Mouse (Mus musculus) lung, embryonic 16.5 days (tissue): ENCODE results near the gene Gm35549. TPM values are rescaled to one million over a fixed set of nuclear protein-coding genes. Genes with fewer than 3 reads are reported as not detected.
A peak's percentile ranks its signal among the peaks of the same experiment; 100 is the strongest.

ENCODE experiments used
- ATAC-seq: fragments of 200-750 bp; cut with Nextera tagmentation; 2 replicates; pipeline ENCODE4 v1.8.0; 2017; ENCODE audit warnings: low read depth, mild to moderate bottlenecking, moderate library complexity
- H3K27ac ChIP-seq: fragments of 300-500 bp; sonication (generic); 2 replicates; pipeline ENCODE4 v1.5.1; 2014; ENCODE audit warnings: mild to moderate bottlenecking, control low read depth, low read length
- H3K27me3 ChIP-seq: fragments of 300-500 bp; sonication (generic); 2 replicates; pipeline ENCODE4 v1.6.1; 2014; ENCODE audit warnings: low read depth, low read length, mixed read lengths; ENCODE audit not compliant: control insufficient read depth, insufficient read depth
- H3K36me3 ChIP-seq: fragments of 300-500 bp; sonication (generic); 2 replicates; pipeline ENCODE4 v1.6.1; 2014; ENCODE audit warnings: low read length; ENCODE audit not compliant: control insufficient read depth, insufficient read depth
- H3K4me1 ChIP-seq: fragments of 300-500 bp; sonication (generic); replicated peaks from 2 replicates; pipeline ENCODE4 v1.6.1; 2014; ENCODE audit warnings: low read length, mixed read lengths; ENCODE audit not compliant: control insufficient read depth, insufficient read depth
- H3K4me2 ChIP-seq: fragments of 300-500 bp; sonication (generic); 2 replicates; pipeline ENCODE4 v1.6.1; 2014; ENCODE audit warnings: low read depth, low read length, control low read depth
- H3K4me3 ChIP-seq: fragments of 300-500 bp; sonication (generic); 2 replicates; pipeline ENCODE4 v1.5.1; 2014; ENCODE audit warnings: mild to moderate bottlenecking, low read length, control low read depth
- H3K9ac ChIP-seq: fragments of 300-500 bp; sonication (generic); 2 replicates; pipeline ENCODE4 v1.6.1; 2014; ENCODE audit warnings: low read length, control low read depth
- H3K9me3 ChIP-seq: fragments of 300-500 bp; sonication (generic); 2 replicates; pipeline ENCODE4 v1.6.1; 2016; ENCODE audit warnings: low read length; ENCODE audit not compliant: control insufficient read depth
- WGBS: fragments of 180-500 bp; shearing (Covaris S2); extraction: QIAGEN DNeasy Blood & Tissue Kit; methylation state at CpG from one replicate; pipeline ENCODE4 v1.1.7; 2014; 5-methylcytosine and 5-hydroxymethylcytosine counted together
- polyA plus RNA-seq: library from polyadenylated mRNA; unstranded; fragments of >200 nt; fragmentation: Nextera tagmentation; extraction: Ambion mirVana; gene quantifications from 2 replicates; pipeline ENCODE4 v1.2.1, GENCODE M21; 2015

The Gm35549 gene
- polyA plus RNA-seq, 1 experiment from 2014 or later, result 0.44 TPM

- 86% methylated on average over 3 of the region's 3 CpGs for WGBS
- H3K36me3 ChIP-seq, result 0 out of 2 replicates have a peak, but pooled peaks cover 7% of the 10 kb centered on the region
- no peaks in the 10 kb centered on the region for H3K9me3 ChIP-seq
Observed at GRCm38 (mm10) chr9:122810212-122810611, 33.6 kb downstream of the Gm35549 start.

GRCm38 (mm10) chr9:122807186-122807585 lies 36.6 kb downstream of the Gm35549 start:
- Histone ChIP-seq H3K4me3 (no peak overlapping the region), H3K9ac (no peak overlapping the region), H3K36me3 (no peaks in the 10 kb centered on the region), H3K4me2 (no peak overlapping the region), H3K4me1 (peaks cover 16% of the 10 kb centered on the region), H3K27me3 (no peaks in the 10 kb centered on the region), H3K9me3 (no peaks in the 10 kb centered on the region), H3K27ac (no peak overlapping the region; the same call in 1 of the 2 replicates)
- WGBS, result 84% methylated on average over 2 of the region's 2 CpGs
- ATAC-seq, result no peak

More at GRCm38 (mm10) chr9:122810212-122810611, 33.6 kb downstream of the Gm35549 start:
- peaks cover 13% of the 10 kb centered on the region for H3K4me1 ChIP-seq
- ATAC-seq, result no peak
- no peaks in the 10 kb centered on the region for H3K27me3 ChIP-seq
- H3K27ac ChIP-seq, result no peak overlapping the region
- no peak overlapping the region for H3K9ac ChIP-seq
- no peak overlapping the region for H3K4me3 ChIP-seq
- no peak overlapping the region for H3K4me2 ChIP-seq

DNA sequence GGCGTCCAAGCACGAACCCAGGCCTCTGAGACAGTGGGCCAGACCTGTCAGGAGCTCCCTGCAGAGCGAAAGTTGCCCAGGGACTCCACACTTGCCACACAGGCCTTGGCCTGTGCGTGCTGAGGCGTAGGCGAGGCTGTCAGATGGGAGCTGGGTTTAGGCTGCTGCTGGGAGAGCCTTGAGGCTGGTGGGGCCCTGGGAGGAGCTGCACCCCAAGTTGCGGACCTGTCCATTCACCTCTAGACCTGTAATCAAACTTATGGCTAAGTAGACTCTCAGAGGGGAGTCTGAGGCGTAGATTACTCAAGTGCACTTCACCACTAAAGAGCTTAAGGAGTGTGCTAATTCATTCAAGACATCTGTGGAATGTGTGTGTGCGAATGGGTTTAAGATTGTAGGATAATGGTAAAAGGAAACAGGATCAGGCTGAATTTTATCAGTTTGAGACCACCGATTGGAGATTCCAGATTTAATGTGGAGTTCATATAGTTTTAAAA lies 37.9 kb downstream of the Gm35549 start:
- Histone ChIP-seq H3K4me1 (peaks cover 16% of the 10 kb centered on the region), H3K27ac (peak overlapping the region; percentile 98), H3K9ac (peak overlapping the region; percentile 69), H3K27me3 (no peaks in the 10 kb centered on the region), H3K4me2 (peak overlapping the region; percentile 62), H3K9me3 (no peaks in the 10 kb centered on the region), H3K36me3 (no peaks in the 10 kb centered on the region), H3K4me3 (peak overlapping the region; percentile 79)
- ATAC-seq, result peak; percentile 68
- 8% methylated on average over 10 of the region's 10 CpGs for whole genome bisulfite sequencing

- Histone ChIP-seq H3K4me3 (peak within 1 kb of the TSS; percentile 79), H3K4me2 (peak within 1 kb of the TSS; percentile 62), H3K9me3 (no peaks in the 10 kb centered on the region), H3K36me3 (no peaks in the 10 kb centered on the region), H3K9ac (peak within 1 kb of the TSS; percentile 69), H3K27me3 (no peaks in the 10 kb centered on the region), H3K27ac (peak within 1 kb of the TSS; percentile 98), H3K4me1 (peaks cover 14% of the 10 kb centered on the region)
- WGBS, result 4% methylated on average over 42 of the region's 42 CpGs
- ATAC-seq, result peak; percentile 98
Observed at GRCm38 (mm10) chr9:122805053-122805844, 38.6 kb downstream of the Gm35549 start, which contains the start of gene Tcaim. Tcaim (plus strand) TSS chr9:122805539.

DNA sequence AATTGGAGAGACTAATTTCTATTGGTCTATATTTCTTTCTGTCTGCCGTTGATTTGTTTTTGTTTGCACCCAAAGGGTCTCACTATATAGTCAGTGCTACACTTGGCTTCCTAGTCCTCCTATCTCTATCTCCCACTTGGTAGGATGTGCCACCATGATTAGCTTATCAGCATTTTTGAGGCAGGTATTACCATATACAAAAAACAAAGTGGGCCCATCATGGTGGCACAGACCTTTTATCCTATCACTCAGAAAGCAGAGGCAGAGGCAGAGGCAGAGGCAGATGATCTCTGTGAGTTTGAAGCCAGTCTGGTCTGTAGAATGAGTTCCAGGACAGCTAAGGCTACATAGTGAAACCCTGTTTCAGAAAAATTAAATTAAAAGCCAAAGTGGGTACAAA lies 57.3 kb downstream of the Gm35549 start:
- H3K9ac ChIP-seq, result no peak overlapping the region
- no peaks in the 10 kb centered on the region for H3K27me3 ChIP-seq
- no peak overlapping the region for H3K4me2 ChIP-seq
- no peaks in the 10 kb centered on the region for H3K9me3 ChIP-seq
- 84% methylated on average over 1 of the region's 1 CpGs for WGBS
- H3K4me3 ChIP-seq, result no peak overlapping the region
- ATAC-seq, result no peak
- no peak overlapping the region for H3K27ac ChIP-seq
- no peaks in the 10 kb centered on the region for H3K4me1 ChIP-seq
- H3K36me3 ChIP-seq, result no peaks in the 10 kb centered on the region

- H3K9me3 ChIP-seq, result no peaks in the 10 kb centered on the region
- no peaks in the 10 kb centered on the region for H3K27me3 ChIP-seq
- H3K36me3 ChIP-seq, result no peaks in the 10 kb centered on the region
- H3K27ac ChIP-seq, result no peak overlapping the region
- no peaks in the 10 kb centered on the region for H3K4me1 ChIP-seq
- no peak overlapping the region for H3K9ac ChIP-seq
- ATAC-seq, result no peak
- WGBS, result 65% methylated on average over 5 of the region's 5 CpGs
- no peak overlapping the region for H3K4me2 ChIP-seq
- no peak overlapping the region for H3K4me3 ChIP-seq
Observed at GRCm38 (mm10) chr9:122785231-122785630, 58.6 kb downstream of the Gm35549 start.

Other genes starting within 250 kb of the Gm35549 start
- not detected in 2 replicates for gene Topaz1, start 96.7 kb downstream of the Gm35549 start, polyA plus RNA-seq
- 6.4 and 7.4 TPM in 2 replicates for gene Tcaim, start 38.5 kb downstream of the Gm35549 start, polyA plus RNA-seq
- gene Zfp445, start 22.0 kb upstream of the Gm35549 start, polyA plus RNA-seq, result 79.4 and 80.6 TPM in 2 replicates
- 5.3 and 6.0 TPM in 2 replicates for gene Zkscan7, start 41.6 kb upstream of the Gm35549 start, polyA plus RNA-seq
- 17.2 and 19.5 TPM in 2 replicates for gene Zfp105, start 79.0 kb upstream of the Gm35549 start, polyA plus RNA-seq
- 29.6 and 34.6 TPM in 2 replicates for gene 1110059G10Rik, start 107.0 kb upstream of the Gm35549 start, polyA plus RNA-seq
- 54.3 and 55.6 TPM in 2 replicates for gene Kif15, start 107.0 kb upstream of the Gm35549 start, polyA plus RNA-seq
- gene Tmem42, start 177.3 kb upstream of the Gm35549 start, polyA plus RNA-seq, result 18.8 and 23.0 TPM in 2 replicates
- 0.26 and 0.60 TPM in 2 replicates for gene Tgm4, start 190.7 kb upstream of the Gm35549 start, polyA plus RNA-seq